ENCODE assay signal across 15 mouse cellular contexts in the genomic region with DNA sequence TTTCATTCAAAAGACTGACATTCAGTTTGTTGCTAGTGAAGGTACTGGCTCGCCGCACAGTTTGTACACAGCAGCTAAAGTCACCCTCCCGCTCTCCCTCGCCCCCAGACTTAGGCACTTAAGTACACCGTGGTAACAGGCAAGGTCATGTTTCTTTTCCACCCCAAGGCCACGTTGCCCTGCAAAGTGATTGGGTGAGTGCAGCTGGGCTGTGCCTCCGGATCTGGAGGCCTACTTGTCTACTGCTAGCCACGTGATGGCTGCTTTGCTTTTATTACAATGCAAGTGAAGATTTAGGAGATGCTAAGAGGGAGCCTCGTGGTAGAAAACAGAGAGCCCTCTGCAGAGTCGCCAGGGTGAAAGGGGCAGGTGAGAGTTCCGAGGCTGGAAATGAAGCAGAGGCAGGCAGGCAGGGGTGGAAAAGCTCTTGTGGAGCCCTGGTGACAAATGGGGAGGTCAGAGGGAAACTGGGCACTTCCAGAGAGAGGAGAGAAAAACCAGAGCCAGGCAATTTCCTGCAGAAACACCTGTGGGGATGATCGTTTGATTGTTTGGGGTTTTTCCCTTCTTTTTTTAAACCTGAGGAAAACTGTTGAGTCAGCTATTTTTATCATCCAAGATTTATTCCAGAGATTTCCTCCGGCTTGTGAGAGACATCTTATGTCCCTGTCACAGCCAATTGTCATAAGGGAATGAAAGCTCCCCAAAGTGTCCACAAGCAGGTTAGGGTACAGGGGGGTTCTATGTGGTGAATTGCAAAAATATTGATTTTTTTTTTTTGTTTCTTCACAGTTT.
A peak's percentile ranks its signal among the peaks of the same experiment; 100 is the strongest.
DNase-seq lines count a peak whose midpoint lies in the region; ATAC-seq and TF ChIP-seq lines count a peak whose summit lies in the region.
"Had no signal": no experiment of that assay in that cellular context is flagged by ENCODE, and none has a peak within 500 bp of the region (broad histone marks: within the 10 kb centered on the region; RNA-seq: fewer than 3 reads in every experiment).

No protein-coding gene starts in this region.

- intact Hi-C loops in heart, adult 2 months (cut with DNase I), result no loop called here

- no peak overlapping the region for H3K4me3 ChIP-seq in heart, embryonic 14.5 days (ENCODE audit: control insufficient read depth in 1 of 2, insufficient read depth in 1 of 2, low read depth in 1 of 2, low read length in 2 of 2)
- H3K4me3 ChIP-seq in heart, adult 2 months, result no peak overlapping the region
- no peak overlapping the region for H3K4me3 ChIP-seq in embryonic facial prominence, embryonic 12.5 days
- H3K4me3 ChIP-seq in testis, adult 2 months (ENCODE audit: control insufficient read depth, low read depth, low read length), result no peak overlapping the region
- H3K4me3 ChIP-seq in hindbrain, embryonic 11.5 days (ENCODE audit: low read depth, low read length), result no peak overlapping the region
- H3K4me3 ChIP-seq: forebrain, embryonic 13.5 days; liver, embryonic 12.5 days; myocyte had no signal

- ATAC-seq in heart, embryonic 14.5 days (ENCODE audit: insufficient number of reproducible peaks, insufficient read depth, low FRiP score, low read depth), result no peak
- ATAC-seq in embryonic facial prominence, embryonic 12.5 days (ENCODE audit: insufficient number of reproducible peaks, insufficient read depth, low FRiP score, low TSS enrichment), result no peak
- no peak for ATAC-seq in hindbrain, embryonic 11.5 days (ENCODE audit: low FRiP score)
- ATAC-seq: forebrain, embryonic 13.5 days; liver, embryonic 12.5 days had no signal

- H3K9me3 ChIP-seq in heart, embryonic 14.5 days (ENCODE audit: control insufficient read depth, low read length), result no peaks in the 10 kb centered on the region
- no peaks in the 10 kb centered on the region for H3K9me3 ChIP-seq in embryonic facial prominence, embryonic 12.5 days
- H3K9me3 ChIP-seq in hindbrain, embryonic 11.5 days (ENCODE audit: control insufficient read depth, low read length), result no peaks in the 10 kb centered on the region
- H3K9me3 ChIP-seq: forebrain, embryonic 13.5 days; liver, embryonic 12.5 days had no signal

- H3K27ac ChIP-seq in heart, embryonic 14.5 days (replicated peaks in 1 of 2; ENCODE audit: control insufficient read depth in 1 of 2, insufficient read depth in 1 of 2, low read depth in 2 of 2, low read length in 2 of 2), result peak overlapping the region in 1 of 2 experiments; percentile 37; a peak in 1 of 4 replicates
- H3K27ac ChIP-seq in heart, adult 2 months, result no peak overlapping the region
- no peak overlapping the region for H3K27ac ChIP-seq in embryonic facial prominence, embryonic 12.5 days
- H3K27ac ChIP-seq in testis, adult 2 months (ENCODE audit: control insufficient read depth, insufficient read depth, low read depth, low read length), result peak overlapping the region; percentile 70
- no peak overlapping the region; the same call in 1 of the 2 replicates for H3K27ac ChIP-seq in hindbrain, embryonic 11.5 days (ENCODE audit: low read depth, low read length)
- H3K27ac ChIP-seq: forebrain, embryonic 13.5 days; liver, embryonic 12.5 days had no signal

- H3K9ac ChIP-seq in heart, embryonic 14.5 days (ENCODE audit: low read length), result peak overlapping the region; percentile 39; the same call in 1 of the 2 replicates
- H3K9ac ChIP-seq in heart, adult 2 months (ENCODE audit: low read depth, low read length), result no peak overlapping the region
- no peak overlapping the region for H3K9ac ChIP-seq in embryonic facial prominence, embryonic 12.5 days
- H3K9ac ChIP-seq in hindbrain, embryonic 11.5 days (ENCODE audit: low read depth, low read length), result no peak overlapping the region
- H3K9ac ChIP-seq: forebrain, embryonic 13.5 days; liver, embryonic 12.5 days had no signal

- WGBS in heart, embryonic 14.5 days, result 29% methylated on average over 13 of the region's 13 CpGs
- WGBS in heart, adult 2 months, result 65% methylated on average over 13 of the region's 13 CpGs
- 14% methylated on average over 13 of the region's 13 CpGs for WGBS in embryonic facial prominence, embryonic 12.5 days
- 45% methylated on average over 13 of the region's 13 CpGs for WGBS in hindbrain, embryonic 11.5 days

- peaks cover 22% of the 10 kb centered on the region in 2 experiments for H3K4me1 ChIP-seq in heart, embryonic 14.5 days (ENCODE audit: control insufficient read depth in 2 of 2, insufficient read depth in 2 of 2, low read length in 2 of 2)
- peaks cover 2% of the 10 kb centered on the region for H3K4me1 ChIP-seq in heart, adult 2 months (ENCODE audit: control insufficient read depth, insufficient read depth, low read length)
- peaks cover 27% of the 10 kb centered on the region for H3K4me1 ChIP-seq in embryonic facial prominence, embryonic 12.5 days
- H3K4me1 ChIP-seq in testis, adult 2 months (ENCODE audit: control insufficient read depth, insufficient read depth, low read length), result no peaks in the 10 kb centered on the region
- no peaks in the 10 kb centered on the region for H3K4me1 ChIP-seq in hindbrain, embryonic 11.5 days (replicated peaks; ENCODE audit: control insufficient read depth, insufficient read depth, low read length)

- TF ChIP-seq POLR2A in heart, adult 2 months (IDR thresholded peaks at IDR 0.05; ENCODE audit: insufficient read depth, low read depth, low read length), result no peak
- no peak for TF ChIP-seq POLR2A in testis, adult 2 months (IDR thresholded peaks at IDR 0.05; ENCODE audit: control insufficient read depth, low read depth, low read length)

- no peak for TF ChIP-seq CTCF in heart, adult 2 months (IDR thresholded peaks at IDR 0.05)
- TF ChIP-seq CTCF in testis, adult 2 months (IDR thresholded peaks at IDR 0.05; ENCODE audit: control insufficient read depth, insufficient read depth, insufficient replicate concordance, low read depth, low read length), result no peak

- H3K27me3 ChIP-seq in heart, embryonic 14.5 days (ENCODE audit: control insufficient read depth, insufficient read depth, low read length), result no peaks in the 10 kb centered on the region
- H3K27me3 ChIP-seq in heart, adult 2 months (ENCODE audit: control insufficient read depth, insufficient read depth, low read length), result no peaks in the 10 kb centered on the region
- H3K27me3 ChIP-seq in embryonic facial prominence, embryonic 12.5 days, result no peaks in the 10 kb centered on the region
- H3K27me3 ChIP-seq in testis, adult 2 months (ENCODE audit: control insufficient read depth, insufficient read depth, low read length), result no peaks in the 10 kb centered on the region
- H3K27me3 ChIP-seq in hindbrain, embryonic 11.5 days (ENCODE audit: control insufficient read depth, insufficient read depth, low read length), result no peaks in the 10 kb centered on the region
- H3K27me3 ChIP-seq: forebrain, embryonic 13.5 days had no signal

- no peaks in the 10 kb centered on the region for H3K36me3 ChIP-seq in heart, embryonic 14.5 days (ENCODE audit: control insufficient read depth, insufficient read depth, low read length)
- no peaks in the 10 kb centered on the region for H3K36me3 ChIP-seq in heart, adult 2 months (ENCODE audit: control insufficient read depth, insufficient read depth, low read length)
- no peaks in the 10 kb centered on the region for H3K36me3 ChIP-seq in embryonic facial prominence, embryonic 12.5 days
- H3K36me3 ChIP-seq in testis, adult 2 months (ENCODE audit: control insufficient read depth, insufficient read depth, low read length), result no peaks in the 10 kb centered on the region
- no peaks in the 10 kb centered on the region for H3K36me3 ChIP-seq in hindbrain, embryonic 11.5 days (ENCODE audit: control insufficient read depth, insufficient read depth, low read length)
- H3K36me3 ChIP-seq: liver, embryonic 12.5 days had no signal

- TF ChIP-seq EP300 in heart, adult 2 months (IDR thresholded peaks at IDR 0.05; ENCODE audit: insufficient read depth, low read depth, low read length), result no peak

- H3K4me2 ChIP-seq in heart, embryonic 14.5 days (ENCODE audit: low read length), result no peak overlapping the region
- H3K4me2 ChIP-seq in embryonic facial prominence, embryonic 12.5 days (replicated peaks), result peak overlapping the region; percentile 9; the same call in 1 of the 2 replicates
- no peak overlapping the region for H3K4me2 ChIP-seq in hindbrain, embryonic 11.5 days (replicated peaks; ENCODE audit: low read depth, low read length)
- H3K4me2 ChIP-seq: forebrain, embryonic 13.5 days; liver, embryonic 12.5 days had no signal

- no peaks in the 10 kb centered on the region for H3K79me2 ChIP-seq in heart, adult 2 months (replicated peaks; ENCODE audit: control insufficient read depth, insufficient read depth, low read length)

- no peak for DNase-seq in heart, adult 2 months
- DNase-seq in ovary, postnatal 36 days (ENCODE audit: low spot score), result peak; percentile 19
- no peak for DNase-seq in ovary, postnatal 14 days (ENCODE audit: low spot score)
- DNase-seq in cerebellum, adult 18-20 months, result no peak
- no peak for DNase-seq in hindbrain, embryonic 11.5 days (ENCODE audit: low spot score)
- DNase-seq: cerebellum, adult 2 months; gastrocnemius, postnatal 25 days; heart, postnatal 4 days; layer of hippocampus, adult 9-11 months had no signal
